Mouse (Mus musculus) bone marrow, adult 2 months (tissue): ENCODE measurements around the gene Ifnb1.

Source experiments
- CTCF ChIP-seq: fragments of 200-500 bp; IDR thresholded peaks from 2 replicates; pipeline ENCODE4 v1.5.1; 2011; ENCODE audit warnings: low read length, control low read depth; ENCODE audit not compliant: control insufficient read depth, insufficient read depth
- POLR2A ChIP-seq: fragments of 200-500 bp; IDR thresholded peaks from 2 replicates; pipeline ENCODE4 v1.6.1; 2011; ENCODE audit warnings: low read depth, mild to moderate bottlenecking, control low read depth, low read length, borderline replicate concordance; ENCODE audit not compliant: control insufficient read depth

GRCm38 (mm10) chr4:88530892-88531291, 8.3 kb upstream of the Ifnb1 start:
- TF ChIP-seq CTCF (no peak), POLR2A (no peak)
